Comparison of ENCODE assay signal across 26 mouse cellular contexts in genomic region chr7:100111506-100111905, GRCm38 (mm10).
"Had no signal": no experiment of that assay in that cellular context is flagged by ENCODE, and none has a peak within 500 bp of the region (broad histone marks: within the 10 kb centered on the region; RNA-seq: fewer than 3 reads in every experiment).

No protein-coding gene starts in this region.

- H3K4me3 ChIP-seq: layer of hippocampus, adult 2 months; left cerebral cortex, adult 2 months; limb, embryonic 12.5 days; limb, embryonic 15.5 days; midbrain, embryonic 12.5 days; midbrain, embryonic 15.5 days; neural tube, embryonic 12.5 days; neural tube, embryonic 15.5 days had no signal

- DNase-seq: kidney, adult 9 months; kidney, postnatal 25 days; layer of hippocampus, postnatal 36 days; left cerebral cortex, postnatal 4 days; liver, postnatal 0 days; lung, embryonic 14.5 days; lung, postnatal 10 days; lung, postnatal 4 days; right cerebral cortex, adult 18-20 months; right cerebral cortex, postnatal 14 days; right cerebral cortex, postnatal 4 days; thymus, adult 2 months; thymus, postnatal 14 days; thymus, postnatal 4 days had no signal

- H3K27me3 ChIP-seq: limb, embryonic 12.5 days; limb, embryonic 15.5 days; midbrain, embryonic 12.5 days; midbrain, embryonic 15.5 days; neural tube, embryonic 12.5 days; neural tube, embryonic 15.5 days had no signal

- ATAC-seq: liver, postnatal 0 days; midbrain, embryonic 15.5 days had no signal

- H3K4me1 ChIP-seq: limb, embryonic 12.5 days; limb, embryonic 15.5 days; midbrain, embryonic 12.5 days; midbrain, embryonic 15.5 days; neural tube, embryonic 12.5 days; neural tube, embryonic 15.5 days had no signal

- H3K4me2 ChIP-seq: limb, embryonic 12.5 days; limb, embryonic 15.5 days; liver, embryonic 11.5 days; lung, embryonic 14.5 days; midbrain, embryonic 12.5 days; midbrain, embryonic 15.5 days; neural tube, embryonic 12.5 days; neural tube, embryonic 15.5 days had no signal

- H3K9me3 ChIP-seq: limb, embryonic 12.5 days; limb, embryonic 15.5 days; midbrain, embryonic 12.5 days; midbrain, embryonic 15.5 days; neural tube, embryonic 12.5 days; neural tube, embryonic 15.5 days had no signal

- H3K27ac ChIP-seq: kidney, postnatal 0 days; layer of hippocampus, adult 2 months; left cerebral cortex, adult 2 months; limb, embryonic 12.5 days; limb, embryonic 15.5 days; liver, embryonic 14.5 days; midbrain, embryonic 12.5 days; midbrain, embryonic 15.5 days; neural tube, embryonic 12.5 days; neural tube, embryonic 15.5 days; stomach, postnatal 0 days had no signal

- H3K9ac ChIP-seq: limb, embryonic 12.5 days; limb, embryonic 15.5 days; liver, embryonic 14.5 days; liver, postnatal 0 days; lung, embryonic 14.5 days; midbrain, embryonic 12.5 days; midbrain, embryonic 15.5 days; neural tube, embryonic 12.5 days; neural tube, embryonic 15.5 days had no signal
